Mouse (Mus musculus) layer of hippocampus, postnatal 36 days (tissue): ENCODE measurements around the gene Ces4a. TPM values are rescaled to one million over a fixed set of nuclear protein-coding genes. Genes with fewer than 3 reads are reported as not detected.
A peak's percentile ranks its signal among the peaks of the same experiment; 100 is the strongest.
"Not testable (repeated sequence)": the region's sequence is repeated elsewhere in the genome, so short reads cannot be mapped to it uniquely, and the experiment has no call there.

ENCODE experiments used
- DNase-seq, 2 experiments: peaks; one replicate each; pipeline ENCODE4 v3.0.0; 2022
- total RNA-seq, 2 experiments: library from RNA; stranded (reverse); gene quantifications; 2 replicates each; pipeline ENCODE4 v1.2.3; 2021

The Ces4a gene
- total RNA-seq, 2 experiments from 2014 or later = not detected

GRCm38 (mm10) chr8:105170041-105170380 lies 38.4 kb downstream of the Ces4a start:
- DNase-seq = no peak

GRCm38 (mm10) chr8:105170381-105171115 lies 38.9 kb downstream of the Ces4a start, which contains the start of gene Cbfb:
Cbfb (plus strand) TSS chr8:105170674.
- peak; percentile 90 to 91 for DNase-seq

- peak; percentile 55 to 56 for DNase-seq
Measured at GRCm38 (mm10) chr8:105171116-105172002, 39.8 kb downstream of the Ces4a start.

- no peak for DNase-seq
Measured at GRCm38 (mm10) chr8:105172003-105172362, 40.4 kb downstream of the Ces4a start.

GRCm38 (mm10) chr8:105175287-105175686 lies 43.7 kb downstream of the Ces4a start:
- DNase-seq = not testable (repeated sequence)

- no peak for DNase-seq
Measured at GRCm38 (mm10) chr8:105178211-105178800, 46.7 kb downstream of the Ces4a start.

GRCm38 (mm10) chr8:105182201-105182600 lies 50.6 kb downstream of the Ces4a start:
- no peak for DNase-seq

GRCm38 (mm10) chr8:105186467-105187005 lies 54.9 kb downstream of the Ces4a start:
- DNase-seq = no peak

- DNase-seq = no peak
Measured at GRCm38 (mm10) chr8:105192182-105192581, 60.6 kb downstream of the Ces4a start.

Other genes with a start within 250 kb of the Ces4a start
- gene Ces2e, start 205.5 kb upstream of the Ces4a start, total RNA-seq = not detected
- not detected for gene Ces2f, start 184.4 kb upstream of the Ces4a start, total RNA-seq
- gene Ces2g, start 170.1 kb upstream of the Ces4a start, total RNA-seq = not detected
- gene Ces2h, start 130.9 kb upstream of the Ces4a start, total RNA-seq = not detected
- gene Ces3a, start 83.2 kb upstream of the Ces4a start, total RNA-seq = not detected
- gene Ces3b, start 48.0 kb upstream of the Ces4a start, total RNA-seq = not detected
- 10 to 100 TPM; 20.1 to 24.7 TPM for gene Cbfb, start 38.9 kb downstream of the Ces4a start, total RNA-seq
- gene D230025D16Rik, start 93.3 kb downstream of the Ces4a start, total RNA-seq = 10 to 100 TPM; 36.5 to 39.2 TPM
- gene B3gnt9, start 123.4 kb downstream of the Ces4a start, total RNA-seq = 1 to 10 TPM; 2.2 to 2.6 TPM
- gene Tradd, start 132.8 kb downstream of the Ces4a start, total RNA-seq = 1 to 10 TPM; 8.2 to 9.0 TPM
- 1 to 10 TPM; 1.0 TPM for gene Fbxl8, start 132.8 kb downstream of the Ces4a start, total RNA-seq
- 1 to 10 TPM; 4.9 to 7.0 TPM for gene Hsf4, start 138.0 kb downstream of the Ces4a start, total RNA-seq
- gene Nol3, start 144.3 kb downstream of the Ces4a start, total RNA-seq = 1 to 10 TPM; 6.9 to 9.1 TPM
- 10 to 100 TPM; 20.5 to 23.4 TPM for gene 4931428F04Rik, start 158.1 kb downstream of the Ces4a start, total RNA-seq
- 1 to 10 TPM; 1.3 to 1.7 TPM for gene Exoc3l, start 164.3 kb downstream of the Ces4a start, total RNA-seq
- gene E2f4, start 165.9 kb downstream of the Ces4a start, total RNA-seq = 10 to 100 TPM; 35.3 to 36.7 TPM
- gene Elmo3, start 173.8 kb downstream of the Ces4a start, total RNA-seq = under 1 TPM; 0.77 to 0.81 TPM
- 1 to 10 TPM; 5.9 to 7.8 TPM for gene Lrrc29, start 194.5 kb downstream of the Ces4a start, total RNA-seq
- 10 to 100 TPM; 44.1 to 47.9 TPM for gene Tmem208, start 194.6 kb downstream of the Ces4a start, total RNA-seq
- 1 to 10 TPM; 1.8 to 1.9 TPM for gene Fhod1, start 216.2 kb downstream of the Ces4a start, total RNA-seq
- gene Slc9a5, start 217.0 kb downstream of the Ces4a start, total RNA-seq = 10 to 100 TPM; 12.2 to 13.7 TPM
- gene Plekhg4, start 241.5 kb downstream of the Ces4a start, total RNA-seq = 1 to 10 TPM; 1.2 to 2.1 TPM